Mouse (Mus musculus): ENCODE results near the gene Sppl2c.

GRCm38 (mm10) chr11:104195382-104195781 is 9.3 kb downstream of the Sppl2c start:
- TF ChIP-seq POLR2A (IDR thresholded peaks at IDR 0.05; ENCODE audit: borderline replicate concordance, low read depth, low read length) (no peak), CTCF (IDR thresholded peaks at IDR 0.05; ENCODE audit: low read depth, low read length) (no peak)

All from bone marrow macrophage, adult 2 months (primary cell).